8 mouse cellular contexts compared by ENCODE assay signal in genomic region chr16:85173373-85174081, GRCm38 (mm10). TPM values are rescaled to one million over a fixed set of nuclear protein-coding genes. Genes with fewer than 3 reads are reported as not detected.
DNase-seq lines count a peak whose midpoint lies in the region; ATAC-seq and TF ChIP-seq lines count a peak whose summit lies in the region.

Gene App (minus strand): TSS chr16:85173766.

- H3K4me2 ChIP-seq in forebrain, postnatal 0 days (ENCODE audit: low read depth), result peak within 1 kb of the TSS; percentile 59
- H3K4me2 ChIP-seq in lung, embryonic 15.5 days, result peak within 1 kb of the TSS; percentile 75

- H3K27ac ChIP-seq in ES-E14 (ENCODE audit: insufficient read depth, low read depth, low read length, poor library complexity, severe bottlenecking), result no peak within 1 kb of the TSS
- H3K27ac ChIP-seq in forebrain, postnatal 0 days (ENCODE audit: low read depth, low read length), result peak within 1 kb of the TSS; percentile 96
- peak within 1 kb of the TSS; percentile 90 for H3K27ac ChIP-seq in lung, embryonic 15.5 days
- H3K27ac ChIP-seq in thymus, adult 2 months (ENCODE audit: control insufficient read depth, insufficient read depth, low read length), result no peak within 1 kb of the TSS

- H3K4me3 ChIP-seq in ES-E14 (ENCODE audit: insufficient read depth in 1 of 2, low read depth in 1 of 2, low read length in 2 of 2, poor library complexity in 1 of 2, severe bottlenecking in 1 of 2), result peak within 1 kb of the TSS; percentile 73 to 96
- H3K4me3 ChIP-seq in forebrain, postnatal 0 days (ENCODE audit: low read depth, low read length), result peak within 1 kb of the TSS; percentile 97
- H3K4me3 ChIP-seq in lung, embryonic 15.5 days, result peak within 1 kb of the TSS; percentile 72
- H3K4me3 ChIP-seq in thymus, adult 2 months (ENCODE audit: control insufficient read depth, insufficient read depth, low read length), result peak within 1 kb of the TSS; percentile 75

- DNase-seq in ES-E14 (ENCODE audit: low read depth, low spot score), result peak; percentile 61
- peak; percentile 89 to 98 for DNase-seq in cerebellum, adult 18-20 months
- peak; percentile 95 for DNase-seq in forebrain, postnatal 0 days
- DNase-seq in heart, postnatal 36 days, result peak; percentile 96 to 97
- peak; percentile 79 to 88 for DNase-seq in layer of hippocampus, adult 8-10 months (ENCODE audit: low spot score in 2 of 2)
- DNase-seq in ovary, adult 18-20 months (ENCODE audit: low spot score), result peak; percentile 79
- DNase-seq in thymus, adult 2 months, result peak; percentile 84

- 1% methylated on average over 78 of the region's 78 CpGs for WGBS in forebrain, postnatal 0 days
- under 1% methylated on average over 52 of the region's 78 CpGs for WGBS in lung, embryonic 15.5 days
- WGBS in thymus, adult 2 months, result 2% methylated on average over 77 of the region's 78 CpGs

- peak; percentile 89 for ATAC-seq in forebrain, postnatal 0 days
- peak; percentile 86 for ATAC-seq in lung, embryonic 15.5 days (ENCODE audit: borderline replicate concordance, extremely low read depth, low FRiP score, low TSS enrichment)

- no peaks in the 10 kb centered on the region for H3K9me3 ChIP-seq in ES-E14 (ENCODE audit: control insufficient read depth, insufficient read depth, low read depth, low read length)
- H3K9me3 ChIP-seq in forebrain, postnatal 0 days (ENCODE audit: low read length), result no peaks in the 10 kb centered on the region
- H3K9me3 ChIP-seq in lung, embryonic 15.5 days, result no peaks in the 10 kb centered on the region

- in situ Hi-C loops in ES-E14 (cut with MboI; ENCODE audit: low sequenced_read_pairs in 2 of 2, unreplicated experiment in 2 of 2), result no loop called here

- peak; percentile 88 for TF ChIP-seq CTCF in forebrain, postnatal 0 days (IDR thresholded peaks at IDR 0.05; ENCODE audit: low read depth)
- peak; percentile 89 for TF ChIP-seq CTCF in thymus, adult 2 months (IDR thresholded peaks at IDR 0.05; ENCODE audit: borderline replicate concordance, control insufficient read depth, extremely low read depth, insufficient read depth, low read length, poor library complexity)

- H3K4me1 ChIP-seq in ES-E14 (ENCODE audit: control insufficient read depth in 2 of 2, insufficient read depth in 2 of 2, low read length in 2 of 2, poor library complexity in 1 of 2), result peaks cover 0 to 3% of the 10 kb centered on the region in 2 experiments; a peak in 1 of 4 replicates
- peaks cover 15% of the 10 kb centered on the region; the same call in 1 of the 2 replicates for H3K4me1 ChIP-seq in forebrain, postnatal 0 days (ENCODE audit: insufficient read depth)
- peaks cover 41% of the 10 kb centered on the region for H3K4me1 ChIP-seq in lung, embryonic 15.5 days
- H3K4me1 ChIP-seq in thymus, adult 2 months (replicated peaks; ENCODE audit: control insufficient read depth, insufficient read depth, low read length), result peaks cover 14% of the 10 kb centered on the region

- no peaks in the 10 kb centered on the region for H3K27me3 ChIP-seq in forebrain, postnatal 0 days (ENCODE audit: insufficient read depth, low read length)
- no peaks in the 10 kb centered on the region for H3K27me3 ChIP-seq in lung, embryonic 15.5 days
- H3K27me3 ChIP-seq in thymus, adult 2 months (ENCODE audit: control insufficient read depth, insufficient read depth, low read length), result peaks cover 3% of the 10 kb centered on the region; the same call in 1 of the 2 replicates

- peak within 1 kb of the TSS; percentile 68 for H3K9ac ChIP-seq in ES-E14 (ENCODE audit: insufficient read depth, low read depth, low read length, poor library complexity, severe bottlenecking)
- peak within 1 kb of the TSS; percentile 91 for H3K9ac ChIP-seq in forebrain, postnatal 0 days
- peak within 1 kb of the TSS; percentile 92 for H3K9ac ChIP-seq in lung, embryonic 15.5 days

- intact Hi-C loops in heart, postnatal 36 days (cut with DNase I), result loop anchor here (1.0 to 10.0 kb wide), 5 partner anchors 39 to 504 kb away; no protein-coding TSS in a partner anchor

- no peak; the same call in 1 of the 2 replicates for TF ChIP-seq POLR2A in thymus, adult 2 months (IDR thresholded peaks at IDR 0.05; ENCODE audit: control insufficient read depth, extremely low read depth, insufficient read depth, low read length, poor library complexity)

- no peaks in the 10 kb centered on the region for H3K36me3 ChIP-seq in ES-E14 (ENCODE audit: control insufficient read depth, insufficient read depth, low read length, poor library complexity, severe bottlenecking)
- H3K36me3 ChIP-seq in forebrain, postnatal 0 days (ENCODE audit: insufficient read depth), result no peaks in the 10 kb centered on the region
- 0 out of 2 replicates have a peak, but pooled peaks cover 3% of the 10 kb centered on the region for H3K36me3 ChIP-seq in lung, embryonic 15.5 days
- H3K36me3 ChIP-seq in thymus, adult 2 months (ENCODE audit: control insufficient read depth, insufficient read depth, low read length), result no peaks in the 10 kb centered on the region

TF ChIP-seq in ES-E14, 5 proteins besides CTCF, POLR2A, EP300 and RAD21:
- TF ChIP-seq ZNF384 (IDR thresholded peaks at IDR 0.05; ENCODE audit: low read depth, low read length) (no peak), MAFK (IDR thresholded peaks at IDR 0.05; ENCODE audit: insufficient read depth, low read depth, low read length) (no peak), HCFC1 (IDR thresholded peaks at IDR 0.05; ENCODE audit: borderline replicate concordance, insufficient read depth, low read length) (no peak), ZC3H11A (IDR thresholded peaks at IDR 0.05; ENCODE audit: borderline replicate concordance, low read depth, low read length) (no peak), CHD2 (IDR thresholded peaks at IDR 0.05; ENCODE audit: low read depth, low read length) (no peak)

RNA-seq across cellular contexts. Expression of gene App, which starts in this region (rescaled TPM):
- 31.0 and 52.4 TPM in 2 replicates for total RNA-seq in ES-E14 (2012; rRNA removed)
- 368 and 493 TPM in 2 replicates for total RNA-seq in forebrain, postnatal 0 days (2014; rRNA removed)
- 289 and 433 TPM in 2 replicates for polyA plus RNA-seq in forebrain, postnatal 0 days (2015; fragmentation: Nextera tagmentation; extraction: Ambion mirVana)
- 100 to 1,000 TPM; 144 to 157 TPM for total RNA-seq in heart, postnatal 36 days (2021)
- total RNA-seq in layer of hippocampus, adult 8-10 months (2022), result 1,000 to 10,000 TPM; 1,204 to 1,249 (median 1,228) TPM
- 261 and 264 TPM in 2 replicates for polyA plus RNA-seq in lung, embryonic 15.5 days (2015; fragmentation: Nextera tagmentation; extraction: Ambion mirVana)
- polyA plus RNA-seq in thymus, adult 2 months (2012; rRNA removed), result 58.4 and 59.8 TPM in 2 replicates

Comparison
In these comparisons a context has a peak if more than half of its experiments do, and no peak if none do; other contexts are left out.
1. H3K27ac ChIP-seq: peak in forebrain, postnatal 0 days (single experiment) and lung, embryonic 15.5 days (single experiment); none in ES-E14 (single experiment) and thymus, adult 2 months (single experiment).
2. Peak in every context shown above with its lines, with median percentiles within 50 percentile points of each other: DNase-seq, H3K4me3 ChIP-seq and H3K9ac ChIP-seq.